Comparison of ENCODE assay signal across 14 mouse cellular contexts in the genomic region with DNA sequence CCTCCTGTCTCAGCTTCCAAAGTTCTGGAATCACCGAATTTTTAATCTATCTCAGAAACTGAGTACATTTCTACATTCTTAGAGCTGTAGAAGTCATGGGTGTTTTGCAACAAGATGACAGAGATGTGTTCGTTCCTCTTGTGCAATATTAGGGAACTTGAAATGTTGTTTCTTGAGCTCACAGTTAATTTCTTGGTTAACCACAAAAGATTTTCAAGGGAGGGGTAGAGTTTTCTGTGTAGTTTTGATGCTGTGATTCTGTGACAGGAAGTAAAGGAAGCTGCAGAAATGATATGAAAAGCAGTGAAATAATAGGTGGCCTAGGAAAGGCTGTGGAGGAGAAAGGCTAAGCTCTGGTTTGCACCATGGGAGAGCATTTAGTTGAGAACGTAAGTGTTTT. TPM values are rescaled to one million over a fixed set of nuclear protein-coding genes. Genes with fewer than 3 reads are reported as not detected.
A peak's percentile ranks its signal among the peaks of the same experiment; 100 is the strongest.
DNase-seq lines count a peak whose midpoint lies in the region; ATAC-seq lines count a peak whose summit lies in the region.
"Had no signal": no experiment of that assay in that cellular context is flagged by ENCODE, and none has a peak within 500 bp of the region (broad histone marks: within the 10 kb centered on the region; RNA-seq: fewer than 3 reads in every experiment).

No protein-coding gene starts in this region.

- DNase-seq in spleen, postnatal 36 days (ENCODE audit: low spot score in 2 of 2) = peak; percentile 14 to 46
- DNase-seq in spleen, adult 12 weeks (ENCODE audit: low spot score) = no peak
- peak; percentile 47 for DNase-seq in NIH3T3 (ENCODE audit: low read depth)
- DNase-seq in urinary bladder, postnatal 36 days (ENCODE audit: low spot score in 2 of 2) = no peak
- DNase-seq in adrenal gland, postnatal 4 days (ENCODE audit: low spot score in 2 of 2) = no peak
- no peak for DNase-seq in urinary bladder, postnatal 14 days (ENCODE audit: low spot score)
- DNase-seq: cerebellum, adult 2 months; gastrocnemius, adult 2 months; heart, postnatal 4 days; kidney, postnatal 25 days; right cerebral cortex, postnatal 4 days had no signal

- peak; percentile 88 to 94 for ATAC-seq in hematopoietic stem cell, adult 5-6 weeks (replicated peaks in 1 of 2; ENCODE audit: insufficient read depth in 1 of 2, low FRiP score in 2 of 2, low TSS enrichment in 1 of 2, low read depth in 1 of 2, poor library complexity in 2 of 2, severe bottlenecking in 2 of 2)
- ATAC-seq: forebrain, embryonic 14.5 days; intestine, embryonic 16.5 days had no signal

RNA-seq across cellular contexts. Expression of a gene that starts 21.2 kb away (rescaled TPM):
- 0.74 and 1.3 TPM in 2 replicates for total RNA-seq in hematopoietic stem cell, adult 5-6 weeks (2017)
- total RNA-seq in adrenal gland, postnatal 4 days (2021) = under 1 TPM; 0.25 to 0.34 TPM
- total RNA-seq: gastrocnemius, adult 2 months; heart, postnatal 4 days had no signal

RNA-seq across cellular contexts. Expression of a gene that starts 33.7 kb away (rescaled TPM):
- 349 and 424 TPM in 2 replicates for total RNA-seq in hematopoietic stem cell, adult 5-6 weeks (2017)
- 10 to 100 TPM; 52.9 to 55.5 TPM for total RNA-seq in adrenal gland, postnatal 4 days (2021)

Comparison
In these comparisons a context has a peak if more than half of its experiments do, and no peak if none do; other contexts are left out.
1. DNase-seq: peak in spleen, postnatal 36 days (2 of 2) and NIH3T3 (single experiment); none in spleen, adult 12 weeks (single experiment), urinary bladder, postnatal 36 days (0 of 2), adrenal gland, postnatal 4 days (0 of 2) and urinary bladder, postnatal 14 days (single experiment).